Mouse (Mus musculus) lung, adult 2 months (tissue): ENCODE measurements around the gene Tmem107. TPM values are rescaled to one million over a fixed set of nuclear protein-coding genes. Genes with fewer than 3 reads are reported as not detected.

Experiments
- DNase-seq: peaks from one replicate; pipeline ENCODE4 v3.0.0; 2022
- H3K4me1 ChIP-seq: fragments of 200-500 bp; 2 replicates; pipeline ENCODE4 v1.6.1; 2011; ENCODE audit warnings: low read length; ENCODE audit not compliant: control insufficient read depth, insufficient read depth
- H3K4me3 ChIP-seq: fragments of 200-500 bp; replicated peaks from 2 replicates; pipeline ENCODE3; 2011; ENCODE audit warnings: low read depth, mild to moderate bottlenecking, control low read depth, low read length; ENCODE audit errors: extremely low read depth
- CTCF ChIP-seq: fragments of 200-500 bp; IDR thresholded peaks from 2 replicates; pipeline ENCODE4 v1.5.1; 2011; ENCODE audit warnings: mild to moderate bottlenecking, low read length, control low read depth; ENCODE audit not compliant: insufficient read depth
- POLR2A ChIP-seq: fragments of 200-500 bp; IDR thresholded peaks from 2 replicates; pipeline ENCODE4 v1.6.1; 2011; ENCODE audit warnings: low read depth, mild to moderate bottlenecking, control low read depth, low read length, borderline replicate concordance; ENCODE audit errors: extremely low read depth
- WGBS: fragments of 180-500 bp; shearing (Covaris S2); methylation state at CpG from one replicate; pipeline ENCODE4 v1.1.7; 2018; 5-methylcytosine and 5-hydroxymethylcytosine counted together
- polyA plus RNA-seq: library from polyadenylated mRNA; depleted of rRNA; stranded (reverse); fragments of >200 nt; gene quantifications from 2 replicates; pipeline ENCODE4 v1.2.3, GENCODE M21; 2012; rRNA removed

Tmem107 gene
- polyA plus RNA-seq, 1 experiment: 69.8 TPM

DNA sequence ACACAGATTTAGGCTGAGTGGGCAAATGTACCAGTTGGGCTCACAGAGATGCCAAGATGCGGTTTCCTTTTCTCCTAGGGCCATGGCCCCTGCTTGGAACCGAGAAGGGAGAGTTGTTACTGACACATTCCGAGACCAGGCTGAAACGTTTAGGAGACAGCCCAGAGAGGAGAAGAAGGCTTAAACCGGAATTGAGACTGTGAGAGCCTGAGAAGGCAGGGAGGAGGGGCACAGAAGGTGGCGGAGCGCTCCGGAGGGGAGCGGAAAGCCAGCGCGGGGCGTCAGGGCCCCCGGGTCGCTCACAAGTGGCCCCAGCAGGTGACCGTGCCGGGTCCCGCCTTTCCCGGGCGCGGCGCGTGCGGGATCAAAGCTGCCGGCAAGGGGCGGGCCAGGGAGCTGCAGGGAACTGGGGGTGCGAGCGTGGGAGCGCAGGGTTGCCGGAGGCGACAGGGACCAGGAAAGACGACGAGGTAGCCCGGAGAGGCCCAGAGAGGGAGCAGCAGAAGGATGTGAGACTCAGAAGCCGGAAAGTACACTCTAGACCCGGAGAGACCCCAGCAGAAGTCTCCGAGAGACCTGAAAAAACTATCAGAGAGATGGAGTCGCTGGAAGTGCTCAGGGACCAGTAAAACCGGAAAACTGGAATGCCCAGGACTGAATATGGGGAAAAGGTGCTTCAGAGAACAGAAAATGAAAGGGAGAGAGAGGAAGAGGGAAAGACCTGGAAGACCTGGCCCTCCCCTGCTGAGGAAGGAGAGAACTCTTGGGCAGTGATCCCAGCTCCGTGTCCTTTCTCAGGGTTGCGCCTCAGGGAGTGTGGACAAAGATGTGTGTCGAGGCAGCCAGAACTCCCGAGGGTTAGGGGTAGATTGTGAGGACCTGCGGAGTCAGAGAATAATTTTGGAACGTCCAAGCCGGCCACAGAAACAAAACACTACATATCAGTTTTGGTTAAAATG is 47.4 kb downstream of the Tmem107 start:
- H3K4me3 ChIP-seq: peak overlapping the region; percentile 76
- DNase-seq: peak; percentile 80
- under 1% methylated on average over 45 of the region's 45 CpGs for WGBS
- TF ChIP-seq CTCF (no peak), POLR2A (0 out of 2 replicates have a peak, but pooled peaks have one; percentile 20)
- H3K4me1 ChIP-seq: peaks cover under 1% of the 10 kb centered on the region; the same call in 1 of the 2 replicates

GRCm38 (mm10) chr11:69118765-69119164 is 48.2 kb downstream of the Tmem107 start:
- peaks cover 3% of the 10 kb centered on the region; the same call in 1 of the 2 replicates for H3K4me1 ChIP-seq
- TF ChIP-seq CTCF (no peak), POLR2A (no peak)
- WGBS: 3% methylated on average over 15 of the region's 15 CpGs
- peak; percentile 84 for DNase-seq
- peak overlapping the region; percentile 76 for H3K4me3 ChIP-seq

DNA sequence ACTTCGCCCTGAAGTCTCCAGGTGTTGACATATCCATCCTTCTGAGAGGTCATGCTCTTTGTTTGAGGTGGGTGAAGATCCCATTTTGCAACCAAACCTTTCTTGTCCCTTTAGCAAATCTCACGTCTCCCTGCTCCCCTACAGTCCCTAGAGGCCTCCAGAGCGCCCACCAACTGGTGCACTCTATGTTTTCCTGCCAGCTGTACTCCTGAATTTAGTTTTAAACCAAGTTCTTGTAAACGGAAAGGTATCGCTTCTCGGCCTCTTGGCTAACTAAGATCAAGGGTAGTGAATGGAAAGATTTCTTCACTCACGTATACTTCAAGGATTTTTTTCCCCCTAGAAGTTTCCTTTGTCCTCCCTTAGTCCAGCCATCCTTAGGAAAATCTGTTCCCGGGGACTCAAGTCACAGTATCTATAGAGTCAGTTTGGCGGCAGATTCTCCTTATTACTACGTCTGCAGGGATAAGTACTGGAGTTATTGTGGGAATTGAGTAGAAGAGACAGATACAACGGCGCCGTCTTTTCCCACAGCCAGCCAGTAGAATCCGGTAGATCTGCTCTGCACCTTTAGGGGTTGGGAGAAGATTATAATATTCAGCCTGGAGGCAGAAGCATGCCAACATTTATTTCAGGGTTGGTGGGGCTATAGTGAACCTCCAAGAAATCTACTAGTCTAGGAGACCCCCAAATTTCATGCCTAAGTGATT is 49.0 kb downstream of the Tmem107 start:
- Histone ChIP-seq H3K4me3 (no peak overlapping the region), H3K4me1 (peaks cover 3% of the 10 kb centered on the region; the same call in 1 of the 2 replicates)
- WGBS: 73% methylated on average over 14 of the region's 14 CpGs
- DNase-seq: no peak
- no peak for TF ChIP-seq POLR2A
- no peak for TF ChIP-seq CTCF

DNA sequence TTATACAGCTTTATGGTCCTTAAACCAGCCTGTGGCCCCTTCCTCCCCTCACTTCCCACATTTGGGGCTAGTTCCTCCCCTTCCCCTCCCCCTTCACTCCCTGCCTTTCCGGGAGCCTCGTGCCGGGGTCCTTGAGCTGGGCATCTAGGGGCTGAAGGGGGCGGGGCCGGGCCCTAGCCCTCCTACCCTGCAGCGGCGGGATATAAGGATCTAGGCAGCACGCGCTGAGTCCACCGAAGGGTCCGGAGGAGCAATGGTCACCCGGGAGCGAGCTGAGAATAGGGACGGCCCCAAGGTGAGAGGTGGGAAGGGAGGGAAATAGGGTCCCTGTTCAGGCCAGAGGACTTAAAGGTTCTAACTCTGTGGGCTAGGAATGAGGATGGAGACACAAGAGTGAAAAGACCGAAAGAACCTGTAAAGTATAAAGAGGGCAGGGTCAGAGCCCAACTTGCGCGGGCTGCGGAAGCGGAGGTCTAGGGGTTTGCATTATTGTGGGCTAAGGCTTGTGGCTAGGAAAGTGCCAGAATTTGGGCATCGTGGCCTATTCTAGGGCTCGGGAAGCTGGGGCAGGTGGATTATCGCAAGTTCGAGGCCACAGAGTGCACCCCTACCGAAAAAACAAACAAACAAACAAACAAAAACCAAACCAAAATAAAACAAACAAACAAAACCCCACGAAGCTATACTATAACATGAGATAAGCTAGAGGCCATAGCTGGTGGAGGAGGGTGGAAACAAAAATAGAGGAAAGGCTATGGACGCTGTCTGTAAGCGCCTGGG is 49.8 kb downstream of the Tmem107 start, which contains the start of gene Hes7:
TSS of gene Hes7 (plus strand) at position 184 of the 780 bp plus-strand sequence.
- TF ChIP-seq POLR2A (no peak), CTCF (no peak)
- 20% methylated on average over 27 of the region's 27 CpGs for WGBS
- H3K4me3 ChIP-seq: peak within 1 kb of the TSS; percentile 74
- H3K4me1 ChIP-seq: peaks cover 3% of the 10 kb centered on the region; the same call in 1 of the 2 replicates
- no peak for DNase-seq

GRCm38 (mm10) chr11:69121001-69121740 is 50.6 kb downstream of the Tmem107 start:
- H3K4me1 ChIP-seq: peaks cover 9% of the 10 kb centered on the region; the same call in 1 of the 2 replicates
- peak overlapping the region; percentile 74 for H3K4me3 ChIP-seq
- peak; percentile 54 for DNase-seq
- TF ChIP-seq POLR2A: no peak
- no peak for TF ChIP-seq CTCF
- WGBS: 6% methylated on average over 33 of the region's 33 CpGs

DNA sequence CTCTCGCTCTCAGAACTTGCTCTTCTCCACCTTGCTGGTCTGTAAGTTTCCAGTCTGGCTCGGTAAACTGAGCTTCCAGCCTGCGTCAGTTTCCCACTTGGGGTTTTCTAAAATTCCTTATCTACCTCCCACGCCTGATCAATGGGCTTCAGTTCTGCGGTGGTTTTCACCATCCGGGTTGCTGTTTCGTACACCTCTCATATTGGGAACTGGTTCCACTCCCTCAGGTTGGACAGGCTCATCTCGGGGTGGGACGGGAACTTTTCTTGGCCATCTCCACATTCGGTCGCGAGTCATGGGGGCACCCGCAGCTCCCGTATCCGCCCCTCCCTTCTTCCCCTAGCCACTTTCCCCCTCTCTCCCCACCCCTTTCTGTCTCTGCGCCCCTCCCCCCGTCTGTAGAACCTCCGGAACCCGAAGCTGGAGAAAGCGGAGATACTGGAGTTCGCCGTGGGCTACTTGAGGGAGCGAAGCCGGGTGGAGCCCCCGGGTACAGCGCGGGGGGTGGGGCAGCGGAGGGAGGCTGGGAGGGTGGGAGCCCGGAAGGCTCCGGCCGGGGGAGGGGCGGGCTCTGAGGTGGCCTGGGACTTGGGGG is 51.2 kb downstream of the Tmem107 start:
- H3K4me3 ChIP-seq: peak overlapping the region; percentile 74
- TF ChIP-seq POLR2A (no peak), CTCF (no peak)
- H3K4me1 ChIP-seq: peaks cover 9% of the 10 kb centered on the region; the same call in 1 of the 2 replicates
- no peak for DNase-seq
- 3% methylated on average over 32 of the region's 32 CpGs for WGBS

GRCm38 (mm10) chr11:69122336-69122951 is 51.8 kb downstream of the Tmem107 start, which contains the start of gene 9130213A22Rik:
Gene 9130213A22Rik, minus strand, starts transcription at chr11:69122589.
- Histone ChIP-seq H3K4me3 (peak within 1 kb of the TSS; percentile 74), H3K4me1 (peaks cover 9% of the 10 kb centered on the region; the same call in 1 of the 2 replicates)
- under 1% methylated on average over 62 of the region's 66 CpGs for WGBS
- no peak; the same call in 1 of the 2 replicates for TF ChIP-seq POLR2A
- peak; percentile 29; the same call in 1 of the 2 replicates for TF ChIP-seq CTCF
- DNase-seq: peak; percentile 87

Other genes with a start within 250 kb of the Tmem107 start
- gene Ndel1, start 198.9 kb upstream of the Tmem107 start, polyA plus RNA-seq: 74.3 and 75.3 TPM in 2 replicates
- 0.14 and 1.4 TPM in 2 replicates for gene Rnf222, start 182.3 kb upstream of the Tmem107 start, polyA plus RNA-seq
- 469 and 674 TPM in 2 replicates for gene Rpl26, start 169.2 kb upstream of the Tmem107 start, polyA plus RNA-seq
- gene Odf4, start 143.7 kb upstream of the Tmem107 start, polyA plus RNA-seq: 0.19 and 0.25 TPM in 2 replicates
- 359 and 419 TPM in 2 replicates for gene Arhgef15, start 113.3 kb upstream of the Tmem107 start, polyA plus RNA-seq
- 34.0 and 40.4 TPM in 2 replicates for gene Slc25a35, start 102.7 kb upstream of the Tmem107 start, polyA plus RNA-seq
- 11.6 and 15.4 TPM in 2 replicates for gene Rangrf, start 95.6 kb upstream of the Tmem107 start, polyA plus RNA-seq
- gene Pfas, start 62.3 kb upstream of the Tmem107 start, polyA plus RNA-seq: 10.0 and 11.3 TPM in 2 replicates
- 23.7 and 30.1 TPM in 2 replicates for gene Ctc1, start 54.9 kb upstream of the Tmem107 start, polyA plus RNA-seq
- gene Aurkb, start 25.2 kb upstream of the Tmem107 start, polyA plus RNA-seq: 3.2 and 6.8 TPM in 2 replicates
- gene Borcs6, start 11.1 kb upstream of the Tmem107 start, polyA plus RNA-seq: 21.0 and 22.8 TPM in 2 replicates
- 120 and 129 TPM in 2 replicates for gene Vamp2, start 17.7 kb downstream of the Tmem107 start, polyA plus RNA-seq
- 36.8 and 78.5 TPM in 2 replicates for gene Per1, start 24.4 kb downstream of the Tmem107 start, polyA plus RNA-seq
- 0.25 and 0.95 TPM in 2 replicates for gene Hes7, start 49.6 kb downstream of the Tmem107 start, polyA plus RNA-seq
- gene 9130213A22Rik, start 51.8 kb downstream of the Tmem107 start, polyA plus RNA-seq: 1.1 and 1.2 TPM in 2 replicates
- 2.6 and 23.9 TPM in 2 replicates for gene Aloxe3, start 55.1 kb downstream of the Tmem107 start, polyA plus RNA-seq
- gene Alox12b, start 86.2 kb downstream of the Tmem107 start, polyA plus RNA-seq: 43.9 TPM in 1 of 2 replicates, not detected in the other
- gene Alox8, start 127.0 kb downstream of the Tmem107 start, polyA plus RNA-seq: not detected in 2 replicates
- not detected in 2 replicates for gene Gucy2e, start 166.2 kb downstream of the Tmem107 start, polyA plus RNA-seq